Mouse (Mus musculus): ENCODE measurements around the gene Gm11569. TPM values are rescaled to one million over a fixed set of nuclear protein-coding genes. Genes with fewer than 3 reads are reported as not detected.
"Not testable (repeated sequence)": the region's sequence is repeated elsewhere in the genome, so short reads cannot be mapped to it uniquely, and the experiment has no call there.

Gm11569 gene
- not detected in 2 replicates for polyA plus RNA-seq (2015; fragmentation: Nextera tagmentation; extraction: Ambion mirVana)

- not testable (repeated sequence) for H3K9ac ChIP-seq (replicated peaks); H3K36me3 ChIP-seq; H3K4me1 ChIP-seq; ATAC-seq (ENCODE audit: low FRiP score); H3K4me3 ChIP-seq (replicated peaks); H3K27me3 ChIP-seq (replicated peaks); H3K27ac ChIP-seq (replicated peaks); H3K4me2 ChIP-seq; H3K9me3 ChIP-seq (replicated peaks)
- WGBS: no CpG with 5 or more reads among the region's 1 CpGs
Measured at GRCm38 (mm10) chr11:99798832-99799231, at the start of gene Gm11569. Gm11569 (minus strand) TSS chr11:99798932.

GRCm38 (mm10) chr11:99846746-99847145 is 48.0 kb upstream of the Gm11569 start:
- Histone ChIP-seq H3K4me1 (no peaks in the 10 kb centered on the region), H3K4me2 (no peak overlapping the region), H3K27me3 (replicated peaks) (no peaks in the 10 kb centered on the region), H3K36me3 (no peaks in the 10 kb centered on the region), H3K9ac (replicated peaks) (no peak overlapping the region), H3K27ac (replicated peaks) (no peak overlapping the region), H3K4me3 (replicated peaks) (no peak overlapping the region), H3K9me3 (replicated peaks) (no peaks in the 10 kb centered on the region)
- WGBS: 98% methylated on average over 2 of the region's 2 CpGs
- ATAC-seq (ENCODE audit: low FRiP score): no peak

GRCm38 (mm10) chr11:99842185-99842584 is 43.5 kb upstream of the Gm11569 start:
- no peak overlapping the region for H3K9ac ChIP-seq (replicated peaks)
- no peak overlapping the region for H3K27ac ChIP-seq (replicated peaks)
- no peak overlapping the region for H3K4me3 ChIP-seq (replicated peaks)
- WGBS: 32% methylated on average over 1 of the region's 1 CpGs
- H3K9me3 ChIP-seq (replicated peaks): no peaks in the 10 kb centered on the region
- no peak overlapping the region for H3K4me2 ChIP-seq
- no peaks in the 10 kb centered on the region for H3K27me3 ChIP-seq (replicated peaks)
- H3K36me3 ChIP-seq: no peaks in the 10 kb centered on the region
- H3K4me1 ChIP-seq: no peaks in the 10 kb centered on the region
- no peak for ATAC-seq (ENCODE audit: low FRiP score)

GRCm38 (mm10) chr11:99837966-99838365 is 39.2 kb upstream of the Gm11569 start, which contains the start of gene 2300003K06Rik:
2300003K06Rik (minus strand) TSS chr11:99838066.
- Histone ChIP-seq H3K27me3 (replicated peaks) (no peaks in the 10 kb centered on the region), H3K4me2 (no peak within 1 kb of the TSS), H3K9me3 (replicated peaks) (no peaks in the 10 kb centered on the region), H3K36me3 (no peaks in the 10 kb centered on the region), H3K27ac (replicated peaks) (no peak within 1 kb of the TSS), H3K9ac (replicated peaks) (no peak within 1 kb of the TSS), H3K4me1 (no peaks in the 10 kb centered on the region), H3K4me3 (replicated peaks) (no peak within 1 kb of the TSS)
- ATAC-seq (ENCODE audit: low FRiP score): no peak
- 78% methylated on average over 1 of the region's 1 CpGs for WGBS

- H3K27me3 ChIP-seq (replicated peaks); H3K36me3 ChIP-seq; H3K9me3 ChIP-seq (replicated peaks); H3K4me3 ChIP-seq (replicated peaks); H3K27ac ChIP-seq (replicated peaks); ATAC-seq (ENCODE audit: low FRiP score); H3K4me2 ChIP-seq; H3K9ac ChIP-seq (replicated peaks); H3K4me1 ChIP-seq: not testable (repeated sequence)
- 85% methylated on average over 2 of the region's 2 CpGs for WGBS
Measured at GRCm38 (mm10) chr11:99815566-99815965, 16.8 kb upstream of the Gm11569 start, which contains the start of gene Gm11564. Gm11564 (minus strand) TSS chr11:99815666.

- ATAC-seq (ENCODE audit: low FRiP score); H3K4me3 ChIP-seq (replicated peaks); H3K4me2 ChIP-seq; H3K27ac ChIP-seq (replicated peaks); H3K9ac ChIP-seq (replicated peaks); H3K27me3 ChIP-seq (replicated peaks); H3K4me1 ChIP-seq; H3K9me3 ChIP-seq (replicated peaks); H3K36me3 ChIP-seq: not testable (repeated sequence)
Measured at GRCm38 (mm10) chr11:99809792-99810191, 11.1 kb upstream of the Gm11569 start, which contains the start of gene Krtap4-13. Krtap4-13 (minus strand) TSS chr11:99809892.

GRCm38 (mm10) chr11:99804346-99804745 is 5.6 kb upstream of the Gm11569 start, which contains the start of gene Gm11554:
Gm11554 (minus strand) TSS chr11:99804446.
- not testable (repeated sequence) for H3K27me3 ChIP-seq (replicated peaks); H3K9me3 ChIP-seq (replicated peaks); H3K4me1 ChIP-seq; H3K9ac ChIP-seq (replicated peaks); H3K36me3 ChIP-seq; H3K4me3 ChIP-seq (replicated peaks); H3K4me2 ChIP-seq; ATAC-seq (ENCODE audit: low FRiP score); H3K27ac ChIP-seq (replicated peaks)
- no CpG with 5 or more reads among the region's 1 CpGs for WGBS

GRCm38 (mm10) chr11:99793367-99793766 is 5.4 kb downstream of the Gm11569 start, which contains the start of gene Gm11596:
Gm11596 (minus strand) TSS chr11:99793467.
- 90% methylated on average over 2 of the region's 2 CpGs for WGBS
- Histone ChIP-seq H3K27ac (replicated peaks) (no peak within 1 kb of the TSS), H3K9ac (replicated peaks) (no peak within 1 kb of the TSS), H3K4me2 (no peak within 1 kb of the TSS), H3K9me3 (replicated peaks) (no peaks in the 10 kb centered on the region), H3K4me3 (replicated peaks) (no peak within 1 kb of the TSS), H3K4me1 (no peaks in the 10 kb centered on the region), H3K36me3 (no peaks in the 10 kb centered on the region), H3K27me3 (replicated peaks) (no peaks in the 10 kb centered on the region)
- no peak for ATAC-seq (ENCODE audit: low FRiP score)

- not testable (repeated sequence) for H3K4me3 ChIP-seq (replicated peaks); H3K27ac ChIP-seq (replicated peaks); H3K4me1 ChIP-seq; H3K27me3 ChIP-seq (replicated peaks); H3K9ac ChIP-seq (replicated peaks); H3K9me3 ChIP-seq (replicated peaks); H3K4me2 ChIP-seq; ATAC-seq (ENCODE audit: low FRiP score); H3K36me3 ChIP-seq
Measured at GRCm38 (mm10) chr11:99784900-99785299, 13.8 kb downstream of the Gm11569 start, which contains the start of gene Krtap4-9. Krtap4-9 (plus strand) TSS chr11:99785200.

GRCm38 (mm10) chr11:99780604-99781003 is 18.1 kb downstream of the Gm11569 start, which contains the start of gene Krtap4-8:
Krtap4-8 (minus strand) TSS chr11:99780704.
- no peak for ATAC-seq (ENCODE audit: low FRiP score)
- Histone ChIP-seq H3K36me3 (no peaks in the 10 kb centered on the region), H3K9ac (replicated peaks) (no peak within 1 kb of the TSS), H3K4me2 (no peak within 1 kb of the TSS), H3K27ac (replicated peaks) (no peak within 1 kb of the TSS), H3K27me3 (replicated peaks) (no peaks in the 10 kb centered on the region), H3K9me3 (replicated peaks) (no peaks in the 10 kb centered on the region), H3K4me3 (replicated peaks) (no peak within 1 kb of the TSS), H3K4me1 (no peaks in the 10 kb centered on the region)
- WGBS: 98% methylated on average over 2 of the region's 2 CpGs

- ATAC-seq (ENCODE audit: low FRiP score): no peak
- Histone ChIP-seq H3K36me3 (no peaks in the 10 kb centered on the region), H3K9me3 (replicated peaks) (no peaks in the 10 kb centered on the region), H3K9ac (replicated peaks) (no peak overlapping the region), H3K4me1 (no peaks in the 10 kb centered on the region), H3K4me2 (no peak overlapping the region), H3K4me3 (replicated peaks) (no peak overlapping the region), H3K27ac (replicated peaks) (no peak overlapping the region), H3K27me3 (replicated peaks) (no peaks in the 10 kb centered on the region)
- 27% methylated on average over 7 of the region's 7 CpGs for WGBS
Measured at GRCm38 (mm10) chr11:99778401-99778800, 20.3 kb downstream of the Gm11569 start.

GRCm38 (mm10) chr11:99772813-99773212 is 25.9 kb downstream of the Gm11569 start, which contains the start of gene Gm11595:
Gm11595 (minus strand) TSS chr11:99772913.
- ATAC-seq (ENCODE audit: low FRiP score); H3K27ac ChIP-seq (replicated peaks): not testable (repeated sequence)

More at GRCm38 (mm10) chr11:99772813-99773212, 25.9 kb downstream of the Gm11569 start, which contains the start of gene Gm11595:
- not testable (repeated sequence) for H3K4me3 ChIP-seq (replicated peaks); H3K4me2 ChIP-seq; H3K36me3 ChIP-seq; H3K4me1 ChIP-seq; H3K9ac ChIP-seq (replicated peaks); H3K9me3 ChIP-seq (replicated peaks); H3K27me3 ChIP-seq (replicated peaks)

All from neural tube, embryonic 15.5 days (tissue).